Mouse (Mus musculus) CH12.LX (cell line): ENCODE measurements around the gene Cd8b1. TPM values are rescaled to one million over a fixed set of nuclear protein-coding genes. Genes with fewer than 3 reads are reported as not detected.

ENCODE experiments used
- DNase-seq: peaks from one replicate; pipeline ENCODE4 v3.0.0-alpha.2; 2013; ENCODE audit errors: extremely low read depth
- H3K27ac ChIP-seq: 2 replicates; pipeline ENCODE4 v1.5.1; 2012; ENCODE audit warnings: low read depth, mild to moderate bottlenecking, control low read depth, moderate library complexity; ENCODE audit not compliant: insufficient read depth
- H3K27me3 ChIP-seq: replicated peaks from 2 replicates; pipeline ENCODE3; 2012; ENCODE audit warnings: inconsistent platforms
- H3K36me3 ChIP-seq, 2 experiments: replicated peaks in 1 of 2; 2 replicates each; pipeline versions ENCODE3 to v1.6.1; 2012; ENCODE audit warnings: inconsistent platforms in 1 of 2, low read length in 1 of 2, mild to moderate bottlenecking in 1 of 2, mixed read lengths in 1 of 2, moderate library complexity in 1 of 2; ENCODE audit not compliant: control insufficient read depth in 1 of 2, insufficient read depth in 1 of 2
- H3K4me1 ChIP-seq, 2 experiments: 2 replicates each; pipeline ENCODE4 v1.6.1; 2012; ENCODE audit warnings: inconsistent platforms in 1 of 2, moderate library complexity in 1 of 2; ENCODE audit not compliant: insufficient read depth in 2 of 2, control insufficient read depth in 1 of 2
- H3K4me2 ChIP-seq: 2 replicates; pipeline ENCODE4 v1.6.1; 2012; ENCODE audit warnings: low read depth, mild to moderate bottlenecking, control low read depth; ENCODE audit not compliant: poor library complexity, insufficient read depth, severe bottlenecking
- H3K4me3 ChIP-seq, 3 experiments: fragments of 150-350 bp in 1 of 3; sonication (generic) in 1 of 3; replicated peaks in 1 of 3; 2 replicates each; pipeline versions ENCODE3 to v1.5.1; 2011 to 2012; ENCODE audit warnings: low read depth in 2 of 3, low read length in 2 of 3, mild to moderate bottlenecking in 2 of 3, moderate library complexity in 2 of 3, control low read depth in 1 of 3, improper control_type of control experiment in 1 of 3, inconsistent platforms in 1 of 3, mixed read lengths in 1 of 3; ENCODE audit not compliant: poor library complexity in 1 of 3
- H3K79me2 ChIP-seq: replicated peaks from 2 replicates; pipeline ENCODE4 v1.6.1; 2012; ENCODE audit warnings: mild to moderate bottlenecking, moderate library complexity; ENCODE audit not compliant: control insufficient read depth, poor library complexity, insufficient read depth, severe bottlenecking; ENCODE audit errors: extremely low read depth
- H3K9ac ChIP-seq: 2 replicates; pipeline ENCODE4 v1.6.1; 2012; ENCODE audit warnings: low read depth, mild to moderate bottlenecking, control low read depth, moderate library complexity; ENCODE audit not compliant: insufficient read depth
- H3K9me3 ChIP-seq: replicated peaks from 2 replicates; pipeline ENCODE3; 2012; ENCODE audit warnings: low read length, inconsistent platforms, mixed read lengths
- CHD2 ChIP-seq: IDR thresholded peaks from 2 replicates; pipeline ENCODE4 v1.6.1; 2011; ENCODE audit warnings: low read length, improper control_type of control experiment
- CTCF ChIP-seq, 2 experiments: IDR thresholded peaks in 1 of 2; conservative IDR thresholded peaks in 1 of 2; 2 replicates each; pipeline ENCODE4 v1.5.1; 2011 to 2012; ENCODE audit warnings: low read depth in 2 of 2, low read length in 2 of 2, improper control_type of control experiment in 1 of 2, inconsistent platforms in 1 of 2, mild to moderate bottlenecking in 1 of 2, moderate library complexity in 1 of 2
- ELF1 ChIP-seq: IDR thresholded peaks from 2 replicates; pipeline ENCODE4 v1.6.1; 2014; ENCODE audit warnings: low read depth, mild to moderate bottlenecking, inconsistent platforms, low read length, improper control_type of control experiment
- EP300 ChIP-seq: IDR thresholded peaks from 2 replicates; pipeline ENCODE4 v1.6.1; 2011; ENCODE audit warnings: low read length, improper control_type of control experiment
- HCFC1 ChIP-seq: IDR thresholded peaks from 2 replicates; pipeline ENCODE4 v1.6.1; 2012; ENCODE audit warnings: low read depth, mild to moderate bottlenecking, inconsistent platforms, low read length, improper control_type of control experiment
- IRF4 ChIP-seq: IDR thresholded peaks from 2 replicates; pipeline ENCODE4 v1.6.1; 2014; ENCODE audit warnings: low read depth, mild to moderate bottlenecking, inconsistent platforms, low read length, improper control_type of control experiment
- JUN ChIP-seq: IDR thresholded peaks from 2 replicates; pipeline ENCODE4 v1.6.1; 2011; ENCODE audit warnings: low read depth, mild to moderate bottlenecking, low read length, improper control_type of control experiment, moderate library complexity; ENCODE audit not compliant: insufficient read depth
- KAT2A ChIP-seq: IDR thresholded peaks from 2 replicates; pipeline ENCODE4 v1.6.1; 2012; ENCODE audit warnings: low read length, improper control_type of control experiment, inconsistent platforms; ENCODE audit not compliant: insufficient replicate concordance
- MAFK ChIP-seq: IDR thresholded peaks from 2 replicates; pipeline ENCODE4 v1.6.1; 2011; ENCODE audit warnings: low read length, improper control_type of control experiment; ENCODE audit not compliant: insufficient replicate concordance
- MAX ChIP-seq: IDR thresholded peaks from 2 replicates; pipeline ENCODE4 v1.6.1; 2011; ENCODE audit warnings: low read length, improper control_type of control experiment
- MAZ ChIP-seq: IDR thresholded peaks from 2 replicates; pipeline ENCODE4 v1.6.1; 2012; ENCODE audit warnings: low read depth, mild to moderate bottlenecking, inconsistent platforms, low read length, improper control_type of control experiment, moderate library complexity
- MEF2A ChIP-seq: IDR thresholded peaks from 2 replicates; pipeline ENCODE4 v1.6.1; 2014; ENCODE audit warnings: low read depth, mild to moderate bottlenecking, inconsistent platforms, low read length, improper control_type of control experiment, borderline replicate concordance
- MYC ChIP-seq: IDR thresholded peaks from 2 replicates; pipeline ENCODE4 v1.6.1; 2011; ENCODE audit warnings: low read depth, mild to moderate bottlenecking, improper control_type of control experiment, low read length
- NRF1 ChIP-seq: IDR thresholded peaks from 2 replicates; pipeline ENCODE4 v1.6.1; 2014; ENCODE audit warnings: low read depth, mild to moderate bottlenecking, inconsistent platforms, low read length, improper control_type of control experiment, moderate library complexity
- PAX5 ChIP-seq: IDR thresholded peaks from 2 replicates; pipeline ENCODE4 v1.6.1; 2012; ENCODE audit warnings: low read length, inconsistent platforms, mixed read lengths
- POLR2A ChIP-seq: IDR thresholded peaks from 2 replicates; pipeline ENCODE4 v1.6.1; 2011; ENCODE audit warnings: low read depth, mild to moderate bottlenecking, improper control_type of control experiment, low read length
- POLR2AphosphoS2 ChIP-seq: IDR thresholded peaks from 2 replicates; pipeline ENCODE4 v1.6.1; 2011; ENCODE audit warnings: low read depth, low read length, improper control_type of control experiment
- RAD21 ChIP-seq: IDR thresholded peaks from 2 replicates; pipeline ENCODE4 v1.6.1; 2011; ENCODE audit warnings: low read depth, mild to moderate bottlenecking, low read length, improper control_type of control experiment, moderate library complexity
- RCOR1 ChIP-seq: conservative IDR thresholded peaks from 2 replicates; pipeline ENCODE4 v1.6.1; 2012; ENCODE audit warnings: low read depth, mild to moderate bottlenecking, inconsistent platforms, low read length, improper control_type of control experiment
- SIN3A ChIP-seq: IDR thresholded peaks from 2 replicates; pipeline ENCODE4 v1.6.1; 2012; ENCODE audit warnings: low read length, improper control_type of control experiment, inconsistent platforms
- SMC3 ChIP-seq: IDR thresholded peaks from 2 replicates; pipeline ENCODE4 v1.6.1; 2011; ENCODE audit warnings: low read depth, low read length, improper control_type of control experiment
- TBP ChIP-seq: conservative IDR thresholded peaks from 2 replicates; pipeline ENCODE4 v1.6.1; 2011; ENCODE audit warnings: low read depth, low read length, improper control_type of control experiment
- TCF12 ChIP-seq: IDR thresholded peaks from 2 replicates; pipeline ENCODE4 v1.6.1; 2014; ENCODE audit warnings: low read depth, mild to moderate bottlenecking, inconsistent platforms, low read length, improper control_type of control experiment
- UBTF ChIP-seq: IDR thresholded peaks from 2 replicates; pipeline ENCODE4 v1.6.1; 2012; ENCODE audit warnings: low read depth, mild to moderate bottlenecking, inconsistent platforms, low read length, improper control_type of control experiment, moderate library complexity
- USF2 ChIP-seq: conservative IDR thresholded peaks from 2 replicates; pipeline ENCODE4 v1.6.1; 2011; ENCODE audit warnings: low read depth, low read length, improper control_type of control experiment
- ZC3H11A ChIP-seq: IDR thresholded peaks from 2 replicates; pipeline ENCODE4 v1.6.1; 2012; ENCODE audit warnings: low read depth, mild to moderate bottlenecking, inconsistent platforms, low read length, improper control_type of control experiment
- ZKSCAN1 ChIP-seq: IDR thresholded peaks from 2 replicates; pipeline ENCODE4 v1.6.1; 2012; ENCODE audit warnings: low read depth, inconsistent platforms, low read length, improper control_type of control experiment, borderline replicate concordance
- ZMIZ1 ChIP-seq: IDR thresholded peaks from 2 replicates; pipeline ENCODE4 v1.6.1; 2012; ENCODE audit warnings: low read depth, mild to moderate bottlenecking, inconsistent platforms, low read length, improper control_type of control experiment
- ZNF384 ChIP-seq: IDR thresholded peaks from 2 replicates; pipeline ENCODE4 v1.6.1; 2012; ENCODE audit warnings: low read depth, low read length, improper control_type of control experiment, inconsistent platforms
- dilution Hi-C: fragments of 300-500 bp; cut with MboI; formaldehyde crosslinking; loops from 2 replicates; pipeline ENCODE4 v1.14.3; 2020; ENCODE audit warnings: low sequenced_read_pairs; ENCODE audit not compliant: extremely low pct_unique_long_range_greater_than_20kb, extremely low pct_ligation_motif_present
- in situ Hi-C: fragments of 300-500 bp; cut with MboI; formaldehyde crosslinking; loops from 3 replicates; pipeline ENCODE4 v1.14.3; 2019; ENCODE audit warnings: low sequenced_read_pairs, low pct_ligation_motif_present, low pct_unique_long_range_greater_than_20kb, mixed read lengths
- polyA plus RNA-seq: library from polyadenylated mRNA; unstranded; fragments of >175 nt; gene quantifications from 2 replicates; pipeline ENCODE4 v1.2.1, GENCODE M21; 2012; ENCODE audit warnings: low read depth; ENCODE audit not compliant: insufficient read length
- total RNA-seq, 2 experiments: library from RNA; depleted of rRNA; stranded (reverse); fragments of 300-350 nt in 1 of 2; fragments of >200 nt in 1 of 2; gene quantifications; 2 replicates each; pipeline ENCODE4 v1.2.3; 2012 to 2014

The Cd8b1 gene
- total and polyA plus RNA-seq, 3 experiments, result 0.25 to 0.51 (median 0.30) TPM

DNA sequence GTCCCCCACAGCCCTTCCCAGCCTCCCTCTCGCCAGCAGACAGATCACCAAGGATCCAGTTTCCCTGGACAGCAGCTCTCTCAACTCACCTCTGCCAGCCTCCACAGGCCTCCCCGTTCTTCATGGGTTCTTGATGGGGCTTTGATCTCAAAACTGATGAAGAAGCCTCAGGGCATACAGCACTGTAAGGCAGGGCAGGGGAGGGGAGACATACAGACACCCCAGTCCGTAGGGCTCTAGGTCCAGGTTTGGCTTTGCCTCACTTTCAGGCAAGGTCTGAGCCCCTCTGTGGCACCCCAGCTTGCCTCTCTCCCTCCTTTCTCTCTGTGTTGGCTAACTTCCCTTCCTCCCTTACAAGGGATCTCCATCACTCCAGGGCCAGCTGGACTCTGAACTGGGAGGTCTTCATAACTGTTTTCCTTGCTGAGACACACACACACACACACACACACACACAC, 733 bp upstream of the Cd8b1 start, which contains the start of gene Smyd1:
Gene Smyd1, minus strand, starts transcription at position 408 of the 458 bp plus-strand sequence.
- Histone ChIP-seq H3K4me3 (no peak within 1 kb of the TSS), H3K36me3 (no peaks in the 10 kb centered on the region), H3K9ac (no peak within 1 kb of the TSS), H3K9me3 (no peaks in the 10 kb centered on the region), H3K27me3 (no peaks in the 10 kb centered on the region), H3K79me2 (no peaks in the 10 kb centered on the region), H3K4me1 (peaks cover 4 to 20% of the 10 kb centered on the region in 2 experiments; a peak in 3 of 4 replicates), H3K4me2 (no peak within 1 kb of the TSS), H3K27ac (no peak within 1 kb of the TSS)
- dilution Hi-C loops, result no loop called here
- no peak for DNase-seq
- in situ Hi-C loops, result no loop called here
- TF ChIP-seq EP300 (no peak), KAT2A (no peak), NRF1 (no peak), RCOR1 (no peak), POLR2A (no peak), MYC (no peak), SMC3 (no peak), UBTF (no peak), RAD21 (no peak), TCF12 (no peak), SIN3A (no peak), CHD2 (no peak), ZC3H11A (no peak), MAFK (no peak), JUN (no peak), ZKSCAN1 (no peak), ZNF384 (no peak), MAX (no peak)

- H3K9me3 ChIP-seq, result no peaks in the 10 kb centered on the region
- no peaks in the 10 kb centered on the region for H3K36me3 ChIP-seq
- in situ Hi-C loops (no loop called here), dilution Hi-C loops (no loop called here)
- no peak overlapping the region for H3K27ac ChIP-seq
- no peaks in the 10 kb centered on the region for H3K79me2 ChIP-seq
- no peak overlapping the region for H3K4me2 ChIP-seq
- TF ChIP-seq JUN (no peak), TBP (no peak), CTCF (conservative IDR thresholded peaks at IDR 0.05 in 1 of 2, IDR thresholded peaks at IDR 0.05 in 1 of 2; ENCODE audit: low read depth in 2 of 2, low read length in 2 of 2) (no peak), ZMIZ1 (no peak), IRF4 (no peak), MEF2A (no peak), PAX5 (no peak), ELF1 (no peak), ZNF384 (no peak), KAT2A (no peak), USF2 (no peak), POLR2AphosphoS2 (no peak), HCFC1 (no peak), MAZ (no peak)
- H3K4me1 ChIP-seq, result peaks cover 4 to 20% of the 10 kb centered on the region in 2 experiments; a peak in 3 of 4 replicates
- no peak overlapping the region for H3K9ac ChIP-seq
- H3K4me3 ChIP-seq, result no peak overlapping the region
- H3K27me3 ChIP-seq, result no peaks in the 10 kb centered on the region
- no peak for DNase-seq
Measured at GRCm38 (mm10) chr6:71324816-71325215, 2.2 kb downstream of the Cd8b1 start.
